Mouse (Mus musculus): ENCODE data around the gene Zfp709. TPM values are rescaled to one million over a fixed set of nuclear protein-coding genes. Genes with fewer than 3 reads are reported as not detected.
"Not testable (repeated sequence)": the region's sequence is repeated elsewhere in the genome, so short reads cannot be mapped to it uniquely, and the experiment has no call there.

Zfp709 gene
- polyA plus RNA-seq, 1 experiment from 2014 or later: 7.3 TPM

GRCm38 (mm10) chr8:71853360-71853759 lies 28.5 kb upstream of the Zfp709 start:
- not testable (repeated sequence) for H3K4me1 ChIP-seq (ENCODE audit: control insufficient read depth, insufficient read depth, low read length); ATAC-seq (ENCODE audit: insufficient number of reproducible peaks, insufficient read depth, low FRiP score, low read depth); H3K9me3 ChIP-seq (ENCODE audit: control insufficient read depth, low read depth, low read length); H3K4me2 ChIP-seq (replicated peaks; ENCODE audit: low read depth, low read length); H3K36me3 ChIP-seq (ENCODE audit: control insufficient read depth, insufficient read depth, low read length); H3K4me3 ChIP-seq (ENCODE audit: low read depth, low read length); H3K27me3 ChIP-seq (ENCODE audit: control insufficient read depth, insufficient read depth, low read length); H3K27ac ChIP-seq (ENCODE audit: low read length); H3K9ac ChIP-seq (replicated peaks; ENCODE audit: low read depth, low read length)

- H3K36me3 ChIP-seq (ENCODE audit: control insufficient read depth, insufficient read depth, low read length): not testable (repeated sequence)
- WGBS: 81% methylated on average over 7 of the region's 10 CpGs
Measured at GRCm38 (mm10) chr8:71856630-71857328, 25.0 kb upstream of the Zfp709 start.

GRCm38 (mm10) chr8:71857364-71857763 lies 24.5 kb upstream of the Zfp709 start:
- ATAC-seq (ENCODE audit: insufficient number of reproducible peaks, insufficient read depth, low FRiP score, low read depth): peak; percentile 61; the same call in 1 of the 2 replicates
- H3K36me3 ChIP-seq (ENCODE audit: control insufficient read depth, insufficient read depth, low read length): not testable (repeated sequence)
- WGBS: 82% methylated on average over 2 of the region's 2 CpGs

More at GRCm38 (mm10) chr8:71856630-71857328, 25.0 kb upstream of the Zfp709 start:
- not testable (repeated sequence) for H3K9me3 ChIP-seq (ENCODE audit: control insufficient read depth, low read depth, low read length); H3K27me3 ChIP-seq (ENCODE audit: control insufficient read depth, insufficient read depth, low read length); H3K27ac ChIP-seq (ENCODE audit: low read length); H3K4me1 ChIP-seq (ENCODE audit: control insufficient read depth, insufficient read depth, low read length); H3K4me2 ChIP-seq (replicated peaks; ENCODE audit: low read depth, low read length); H3K9ac ChIP-seq (replicated peaks; ENCODE audit: low read depth, low read length); H3K4me3 ChIP-seq (ENCODE audit: low read depth, low read length)
- peak; percentile 58 for ATAC-seq (ENCODE audit: insufficient number of reproducible peaks, insufficient read depth, low FRiP score, low read depth)

GRCm38 (mm10) chr8:71861551-71861950 lies 20.3 kb upstream of the Zfp709 start:
- not testable (repeated sequence) for H3K27me3 ChIP-seq (ENCODE audit: control insufficient read depth, insufficient read depth, low read length); ATAC-seq (ENCODE audit: insufficient number of reproducible peaks, insufficient read depth, low FRiP score, low read depth); H3K9me3 ChIP-seq (ENCODE audit: control insufficient read depth, low read depth, low read length); H3K4me2 ChIP-seq (replicated peaks; ENCODE audit: low read depth, low read length); H3K9ac ChIP-seq (replicated peaks; ENCODE audit: low read depth, low read length); H3K4me3 ChIP-seq (ENCODE audit: low read depth, low read length); H3K36me3 ChIP-seq (ENCODE audit: control insufficient read depth, insufficient read depth, low read length); H3K27ac ChIP-seq (ENCODE audit: low read length); H3K4me1 ChIP-seq (ENCODE audit: control insufficient read depth, insufficient read depth, low read length)
- WGBS: 90% methylated on average over 1 of the region's 1 CpGs

More at GRCm38 (mm10) chr8:71857364-71857763, 24.5 kb upstream of the Zfp709 start:
- H3K4me1 ChIP-seq (ENCODE audit: control insufficient read depth, insufficient read depth, low read length); H3K4me3 ChIP-seq (ENCODE audit: low read depth, low read length); H3K27me3 ChIP-seq (ENCODE audit: control insufficient read depth, insufficient read depth, low read length); H3K4me2 ChIP-seq (replicated peaks; ENCODE audit: low read depth, low read length); H3K9me3 ChIP-seq (ENCODE audit: control insufficient read depth, low read depth, low read length); H3K27ac ChIP-seq (ENCODE audit: low read length); H3K9ac ChIP-seq (replicated peaks; ENCODE audit: low read depth, low read length): not testable (repeated sequence)

- not testable (repeated sequence) for H3K27me3 ChIP-seq (ENCODE audit: control insufficient read depth, insufficient read depth, low read length); H3K4me3 ChIP-seq (ENCODE audit: low read depth, low read length); H3K4me1 ChIP-seq (ENCODE audit: control insufficient read depth, insufficient read depth, low read length); H3K27ac ChIP-seq (ENCODE audit: low read length); H3K9me3 ChIP-seq (ENCODE audit: control insufficient read depth, low read depth, low read length); ATAC-seq (ENCODE audit: insufficient number of reproducible peaks, insufficient read depth, low FRiP score, low read depth); H3K36me3 ChIP-seq (ENCODE audit: control insufficient read depth, insufficient read depth, low read length); H3K4me2 ChIP-seq (replicated peaks; ENCODE audit: low read depth, low read length); H3K9ac ChIP-seq (replicated peaks; ENCODE audit: low read depth, low read length)
Measured at GRCm38 (mm10) chr8:71862038-71862437, 19.8 kb upstream of the Zfp709 start.

GRCm38 (mm10) chr8:71900666-71901065 lies 18.8 kb downstream of the Zfp709 start:
- H3K4me3 ChIP-seq (ENCODE audit: low read depth, low read length); H3K27ac ChIP-seq (ENCODE audit: low read length); H3K9ac ChIP-seq (replicated peaks; ENCODE audit: low read depth, low read length); H3K4me2 ChIP-seq (replicated peaks; ENCODE audit: low read depth, low read length); H3K4me1 ChIP-seq (ENCODE audit: control insufficient read depth, insufficient read depth, low read length); H3K36me3 ChIP-seq (ENCODE audit: control insufficient read depth, insufficient read depth, low read length); H3K9me3 ChIP-seq (ENCODE audit: control insufficient read depth, low read depth, low read length); H3K27me3 ChIP-seq (ENCODE audit: control insufficient read depth, insufficient read depth, low read length); ATAC-seq (ENCODE audit: insufficient number of reproducible peaks, insufficient read depth, low FRiP score, low read depth): not testable (repeated sequence)
- WGBS: 53% methylated on average over 11 of the region's 11 CpGs

GRCm38 (mm10) chr8:71903084-71903483 lies 21.3 kb downstream of the Zfp709 start:
- H3K4me3 ChIP-seq (ENCODE audit: low read depth, low read length); H3K4me1 ChIP-seq (ENCODE audit: control insufficient read depth, insufficient read depth, low read length); H3K36me3 ChIP-seq (ENCODE audit: control insufficient read depth, insufficient read depth, low read length); H3K27ac ChIP-seq (ENCODE audit: low read length); H3K4me2 ChIP-seq (replicated peaks; ENCODE audit: low read depth, low read length); H3K27me3 ChIP-seq (ENCODE audit: control insufficient read depth, insufficient read depth, low read length); H3K9ac ChIP-seq (replicated peaks; ENCODE audit: low read depth, low read length); H3K9me3 ChIP-seq (ENCODE audit: control insufficient read depth, low read depth, low read length); ATAC-seq (ENCODE audit: insufficient number of reproducible peaks, insufficient read depth, low FRiP score, low read depth): not testable (repeated sequence)
- 70% methylated on average over 1 of the region's 1 CpGs for WGBS

- no peak for ATAC-seq (ENCODE audit: insufficient number of reproducible peaks, insufficient read depth, low FRiP score, low read depth)
- Histone ChIP-seq H3K4me1 (ENCODE audit: control insufficient read depth, insufficient read depth, low read length) (no peaks in the 10 kb centered on the region), H3K9me3 (ENCODE audit: control insufficient read depth, low read depth, low read length) (peaks cover 6% of the 10 kb centered on the region; the same call in 1 of the 2 replicates), H3K9ac (replicated peaks; ENCODE audit: low read depth, low read length) (no peak overlapping the region), H3K27me3 (ENCODE audit: control insufficient read depth, insufficient read depth, low read length) (no peaks in the 10 kb centered on the region), H3K36me3 (ENCODE audit: control insufficient read depth, insufficient read depth, low read length) (no peaks in the 10 kb centered on the region), H3K4me2 (replicated peaks; ENCODE audit: low read depth, low read length) (no peak overlapping the region), H3K27ac (ENCODE audit: low read length) (no peak overlapping the region), H3K4me3 (ENCODE audit: low read depth, low read length) (no peak overlapping the region)
- 88% methylated on average over 1 of the region's 1 CpGs for WGBS
Measured at GRCm38 (mm10) chr8:71906809-71907208, 25.0 kb downstream of the Zfp709 start.

GRCm38 (mm10) chr8:71907798-71908257 lies 26.0 kb downstream of the Zfp709 start:
- H3K27me3 ChIP-seq (ENCODE audit: control insufficient read depth, insufficient read depth, low read length): no peaks in the 10 kb centered on the region
- H3K9ac ChIP-seq (replicated peaks; ENCODE audit: low read depth, low read length): peak overlapping the region; percentile 70; the same call in 1 of the 2 replicates
- H3K36me3 ChIP-seq (ENCODE audit: control insufficient read depth, insufficient read depth, low read length): no peaks in the 10 kb centered on the region
- no peaks in the 10 kb centered on the region for H3K4me1 ChIP-seq (ENCODE audit: control insufficient read depth, insufficient read depth, low read length)
- peak overlapping the region; percentile 94; the same call in 1 of the 2 replicates for H3K27ac ChIP-seq (ENCODE audit: low read length)
- peak overlapping the region; percentile 50 for H3K4me2 ChIP-seq (replicated peaks; ENCODE audit: low read depth, low read length)
- WGBS: 94% methylated on average over 5 of the region's 5 CpGs
- H3K9me3 ChIP-seq (ENCODE audit: control insufficient read depth, low read depth, low read length): peaks cover 6% of the 10 kb centered on the region; the same call in 1 of the 2 replicates
- no peak for ATAC-seq (ENCODE audit: insufficient number of reproducible peaks, insufficient read depth, low FRiP score, low read depth)
- H3K4me3 ChIP-seq (ENCODE audit: low read depth, low read length): peak overlapping the region; percentile 55
